Mouse (Mus musculus) T-helper 1 cell (primary cell): Measurements from ENCODE around the gene Srsf4.

ENCODE experiments used
- in situ Hi-C: fragments of 300-600 bp; cut with MboI, MseI; formaldehyde crosslinking; loops from one replicate; pipeline ENCODE4 v1.15.1; 2025; ENCODE audit warnings: high pct_unique_total_duplicates

Srsf4 gene

DNA sequence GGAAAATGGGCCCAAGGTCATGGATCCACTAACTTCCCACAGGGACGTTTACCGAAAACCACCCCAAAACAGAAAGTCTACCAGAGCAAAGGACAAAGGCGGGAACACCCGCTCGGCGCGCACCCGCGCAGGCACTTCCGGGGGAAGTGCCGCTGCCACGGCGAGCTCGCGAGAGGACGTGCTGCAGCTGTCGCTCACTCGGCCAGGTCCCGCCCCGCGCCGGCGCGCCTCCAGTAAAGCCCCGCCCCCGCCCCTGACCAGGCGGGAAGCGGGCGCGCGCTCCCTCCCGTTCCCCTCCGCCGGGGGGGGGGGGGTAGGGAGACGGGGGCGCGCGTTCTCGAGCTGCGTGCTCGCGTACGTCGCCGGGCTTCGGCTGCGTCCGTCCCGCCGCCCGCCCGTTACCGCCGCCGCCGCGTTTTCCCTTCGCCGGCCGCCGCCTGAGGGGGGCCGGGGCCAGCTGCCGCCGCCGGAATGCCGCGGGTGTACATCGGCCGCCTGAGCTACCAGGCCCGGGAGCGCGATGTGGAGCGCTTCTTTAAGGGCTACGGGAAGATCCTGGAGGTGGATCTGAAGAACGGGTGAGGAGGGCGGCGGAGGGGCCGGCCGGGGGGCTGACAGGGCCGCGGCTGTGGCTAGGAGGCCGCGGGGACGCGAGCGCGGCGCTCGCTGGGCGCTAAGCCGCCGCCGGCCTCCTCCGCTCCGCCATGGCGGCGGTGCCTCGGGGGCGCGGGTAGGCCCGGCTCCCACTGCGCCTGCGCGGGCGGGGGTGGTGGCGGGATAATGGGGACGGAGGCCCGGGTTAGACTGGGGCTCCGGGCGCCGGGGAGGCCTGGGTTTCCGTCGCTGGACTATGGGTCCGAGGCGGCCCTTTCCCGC lies at the start of gene Srsf4:
Gene Srsf4 (plus strand): TSS at position 325 of the 876 bp plus-strand sequence.
- in situ Hi-C loops = loop anchor here (25.0 kb wide), 1 partner anchor 1511 kb away; the partner anchor contains the start of genes Snrnp40 and Zcchc17

GRCm38 (mm10) chr4:131824939-131825338 lies 48.5 kb upstream of the Srsf4 start:
- in situ Hi-C loops = no loop called here

DNA sequence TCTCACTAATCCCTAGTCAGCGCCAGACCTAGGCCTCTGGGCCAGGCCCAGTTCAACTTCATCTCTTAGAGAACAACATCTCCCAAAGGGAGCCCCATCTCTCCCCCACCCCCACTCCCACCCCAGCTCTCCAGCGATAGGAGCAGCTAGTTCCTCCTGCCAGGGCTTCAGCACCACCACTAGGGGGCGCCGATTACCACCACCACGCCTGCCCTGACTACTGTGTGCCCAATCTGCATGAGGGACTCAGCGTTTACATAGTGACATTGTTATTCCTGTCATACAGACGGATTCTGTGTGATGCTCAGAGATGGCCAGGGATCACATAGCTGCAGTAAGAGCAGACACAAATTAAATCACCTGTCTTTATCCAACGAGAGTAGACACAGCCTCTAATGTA lies 47.6 kb upstream of the Srsf4 start:
- in situ Hi-C loops = no loop called here

GRCm38 (mm10) chr4:131826905-131827304 lies 46.5 kb upstream of the Srsf4 start:
- in situ Hi-C loops = no loop called here

DNA sequence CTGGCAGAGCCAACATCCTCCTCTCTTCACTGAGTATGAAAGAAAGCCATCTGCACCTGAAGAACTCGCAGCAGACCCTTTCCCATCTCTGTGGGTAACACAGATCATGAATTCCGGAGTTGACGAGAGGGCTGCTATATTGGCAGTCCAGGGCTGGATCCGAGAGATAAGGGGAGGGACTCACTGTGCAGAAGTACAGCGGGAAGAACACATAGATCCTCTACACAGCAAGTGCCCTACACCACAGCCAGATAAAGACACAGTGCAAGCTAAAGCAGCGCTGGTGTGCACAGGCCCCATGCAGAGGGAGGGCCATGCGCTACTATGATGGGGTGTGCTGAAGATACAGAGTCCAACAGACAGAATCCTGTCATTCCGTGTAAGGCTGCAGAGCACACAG lies 44.3 kb upstream of the Srsf4 start:
- in situ Hi-C loops = no loop called here

GRCm38 (mm10) chr4:131831546-131832045 lies 41.8 kb upstream of the Srsf4 start:
- in situ Hi-C loops = no loop called here

DNA sequence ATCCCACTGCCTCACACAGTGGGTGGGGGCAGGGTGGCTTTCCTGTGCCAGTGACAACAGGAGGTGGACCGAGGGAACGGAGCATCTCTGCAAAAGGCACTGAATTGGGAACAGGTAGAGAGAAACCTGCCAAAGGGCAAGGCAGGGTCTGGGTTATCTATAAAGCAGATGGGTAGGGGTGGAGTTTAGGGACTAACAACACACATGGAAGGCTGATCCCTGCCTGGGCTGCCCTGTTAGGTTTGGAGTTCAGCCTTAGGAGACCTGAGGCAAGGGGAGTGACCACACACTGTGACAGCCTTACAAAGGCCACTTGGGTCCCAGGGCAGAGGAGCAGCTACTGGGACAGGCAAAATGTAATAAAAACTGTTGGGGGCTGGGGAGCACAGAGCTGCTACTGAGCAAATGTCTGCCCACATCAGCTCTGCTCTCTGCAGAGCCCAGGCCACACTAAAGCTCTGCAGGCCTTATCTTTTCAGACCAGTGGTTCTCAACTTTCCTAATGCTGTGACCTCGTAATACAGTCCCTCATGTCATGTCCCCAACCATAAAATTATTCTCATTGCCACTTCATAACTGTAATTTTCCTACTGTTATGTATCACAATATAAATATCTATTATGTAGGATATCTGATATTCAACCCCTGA lies 40.5 kb upstream of the Srsf4 start:
- in situ Hi-C loops = no loop called here

DNA sequence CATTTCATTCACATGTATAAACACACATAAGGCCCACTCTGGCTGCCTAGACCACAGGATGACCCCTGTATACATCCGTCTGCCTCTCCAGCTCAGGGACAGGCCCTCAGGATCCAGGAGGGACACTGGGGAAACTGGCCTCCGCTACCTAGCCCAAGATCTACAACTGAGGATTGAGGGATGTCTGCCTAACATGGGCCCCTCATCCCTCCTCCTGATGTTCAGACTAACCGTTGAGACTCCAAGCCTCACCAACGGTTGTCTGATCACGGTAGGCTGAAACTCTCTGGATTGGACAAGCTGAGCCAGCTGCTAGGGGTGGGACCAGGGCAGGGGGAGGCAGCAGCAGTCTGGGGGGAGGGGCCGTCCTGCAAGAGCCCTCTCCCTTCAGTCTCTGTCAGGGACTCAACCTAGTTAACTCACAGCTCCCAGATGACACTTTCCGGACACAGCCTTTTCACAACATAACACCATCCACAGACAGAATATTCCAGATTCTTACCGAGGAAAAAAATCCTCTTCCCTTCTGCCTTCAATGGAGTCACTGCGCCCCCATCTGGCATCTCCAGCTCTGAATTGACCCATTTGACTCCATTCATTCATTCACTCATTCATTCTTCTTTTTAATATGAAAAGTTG lies 39.3 kb upstream of the Srsf4 start:
- in situ Hi-C loops = no loop called here

DNA sequence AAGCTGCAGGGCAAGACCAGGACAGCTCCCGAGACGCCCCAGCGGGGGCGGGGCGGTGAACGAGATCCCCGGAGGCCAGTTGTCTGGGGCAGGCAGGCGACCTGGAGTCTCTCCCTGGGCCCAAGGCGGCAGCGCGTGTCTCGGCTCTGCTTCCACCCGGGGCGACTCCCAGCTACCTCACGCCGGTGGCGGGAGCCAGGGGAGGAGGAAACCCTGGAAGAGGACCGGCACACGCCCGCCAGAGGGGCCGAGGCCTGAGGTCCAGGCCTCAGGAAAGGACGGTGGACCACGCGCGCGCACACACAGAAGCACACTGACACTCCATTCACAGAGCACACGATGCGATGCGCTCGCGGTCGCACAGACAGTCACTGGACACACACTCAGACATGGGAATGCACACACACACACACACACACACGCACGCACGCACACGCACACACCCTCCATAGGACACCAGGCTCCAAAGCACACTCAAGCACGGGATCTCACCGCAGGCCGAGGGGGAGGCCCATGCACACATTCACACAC lies 37.0 kb upstream of the Srsf4 start:
- in situ Hi-C loops = loop anchor here (5.0 kb wide), 2 partner anchors 109 to 874 kb away; no protein-coding TSS in a partner anchor

DNA sequence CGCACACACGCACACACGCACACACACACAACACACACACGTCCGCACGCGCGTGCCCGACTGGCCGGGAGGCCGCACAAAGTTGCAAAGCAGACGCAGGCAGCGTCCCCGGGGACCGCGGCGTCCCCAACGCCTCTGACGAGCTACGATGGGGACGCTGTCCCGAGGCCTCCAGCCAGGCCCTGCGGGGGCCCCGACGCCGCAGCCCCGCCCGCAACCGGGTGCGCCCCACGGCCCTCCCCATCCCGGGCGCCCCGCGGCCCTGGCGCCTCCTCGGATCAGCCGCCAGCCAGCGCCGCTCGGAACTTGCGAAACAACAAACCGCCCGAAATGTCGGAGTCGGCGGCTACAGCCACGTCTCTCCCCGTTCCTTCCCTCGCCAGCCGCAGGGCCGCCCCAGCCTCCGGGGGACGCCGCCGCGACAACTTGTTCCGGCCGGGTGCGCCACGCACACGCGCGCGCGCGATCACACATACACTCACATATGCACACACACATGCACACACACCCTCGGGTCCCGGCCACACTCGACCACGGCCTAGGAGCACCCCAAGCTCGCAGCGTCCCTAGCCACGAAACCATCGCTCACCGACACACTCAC lies 36.4 kb upstream of the Srsf4 start:
- in situ Hi-C loops = loop anchor here (5.0 kb wide), 2 partner anchors 110 to 875 kb away; no protein-coding TSS in a partner anchor

GRCm38 (mm10) chr4:131837872-131838524 lies 35.4 kb upstream of the Srsf4 start, which contains the start of gene Ptpru:
Ptpru (minus strand) TSS chr4:131838288.
- in situ Hi-C loops = loop anchor here (5.0 kb wide), 2 partner anchors 111 to 876 kb away; no protein-coding TSS in a partner anchor

DNA sequence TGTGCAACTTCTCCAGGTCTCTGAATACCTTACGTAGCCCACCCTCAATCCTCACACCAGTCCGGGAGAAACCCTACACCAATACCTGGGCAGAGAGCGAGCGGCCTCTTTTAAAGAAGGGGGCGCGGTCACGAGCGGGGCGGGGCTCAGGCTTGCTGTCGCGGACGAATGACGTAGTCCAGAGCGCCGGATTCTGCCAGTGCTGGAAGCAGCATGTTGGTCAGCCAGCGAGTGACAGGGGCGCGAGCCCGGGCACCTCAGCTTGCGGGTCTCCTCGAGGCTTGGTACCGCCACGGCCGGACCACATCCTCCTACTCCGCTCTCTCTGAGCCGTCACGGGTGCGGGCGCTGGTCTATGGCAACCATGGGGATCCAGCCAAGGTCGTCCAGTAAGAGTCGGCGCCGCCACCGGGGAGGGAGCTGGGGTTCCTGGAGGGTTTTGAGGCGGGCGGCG lies 30.1 kb upstream of the Srsf4 start, which contains the start of gene Mecr:
Gene Mecr (plus strand): TSS at position 181 of the 454 bp plus-strand sequence.
- in situ Hi-C loops = no loop called here

DNA sequence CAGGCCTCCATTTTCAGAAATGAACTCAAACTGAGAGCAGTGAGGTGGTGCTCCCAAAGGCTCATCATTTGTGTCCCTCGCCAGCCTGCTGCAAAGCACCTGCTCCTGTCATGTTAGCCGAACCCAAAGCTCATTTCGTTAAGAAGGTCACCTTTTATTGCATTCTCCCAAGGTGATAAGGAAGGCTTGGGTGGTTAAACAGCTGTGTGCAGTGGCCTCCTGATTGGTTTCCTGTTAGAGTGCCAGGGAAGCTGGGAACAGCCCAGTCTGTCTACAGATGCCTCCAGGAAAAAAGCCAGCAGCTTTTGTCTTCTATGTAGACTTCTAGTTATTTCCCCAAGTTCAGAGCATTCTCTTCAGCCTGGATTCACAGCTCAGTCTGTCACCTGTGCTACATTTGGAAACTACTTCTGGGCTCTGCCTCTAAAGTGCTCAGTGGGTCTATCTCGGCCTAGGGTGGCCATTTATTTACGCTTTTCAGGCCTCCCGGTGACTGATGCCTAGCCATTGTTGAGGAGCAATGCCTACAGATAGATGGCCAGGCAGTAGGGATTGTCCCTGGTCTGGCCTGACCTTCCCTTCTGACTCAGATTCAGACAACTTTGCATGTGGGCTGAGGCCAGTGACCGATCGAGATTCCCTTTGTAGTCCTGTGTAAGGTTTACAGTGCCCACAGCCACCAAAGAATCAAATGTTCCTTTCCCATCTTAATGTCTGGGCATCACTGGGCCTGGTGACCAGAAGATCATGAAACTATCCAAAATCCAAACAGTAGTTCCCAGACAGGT lies 27.2 kb upstream of the Srsf4 start:
- in situ Hi-C loops = no loop called here

GRCm38 (mm10) chr4:131848082-131848481 lies 25.3 kb upstream of the Srsf4 start:
- in situ Hi-C loops = no loop called here

GRCm38 (mm10) chr4:131849986-131850638 lies 23.3 kb upstream of the Srsf4 start:
- in situ Hi-C loops = loop anchor here (25.0 kb wide), 1 partner anchor 1488 kb away; the partner anchor contains the start of genes Snrnp40 and Zcchc17

DNA sequence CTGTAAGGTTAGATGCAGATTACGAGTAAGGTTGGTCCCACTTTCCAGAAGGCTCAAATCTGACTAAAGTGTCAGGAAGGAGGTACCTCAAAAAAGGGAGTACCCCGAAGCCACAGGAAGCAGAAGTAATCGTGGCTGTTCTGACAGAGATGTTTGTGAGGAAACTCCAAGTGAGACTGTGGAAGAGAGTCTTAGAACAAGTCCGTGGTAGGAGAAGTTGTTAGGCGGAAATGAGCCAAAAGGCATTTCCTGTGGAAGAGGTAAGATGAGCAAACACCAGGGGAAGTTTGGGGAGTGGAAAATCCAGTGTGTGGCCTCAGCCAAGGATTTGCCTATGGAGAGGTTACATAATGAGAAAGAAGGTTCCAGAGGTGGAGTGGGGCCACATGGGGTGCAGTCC lies 18.5 kb upstream of the Srsf4 start:
- in situ Hi-C loops = loop anchor here (25.0 kb wide), 1 partner anchor 1493 kb away; the partner anchor contains the start of genes Snrnp40 and Zcchc17

DNA sequence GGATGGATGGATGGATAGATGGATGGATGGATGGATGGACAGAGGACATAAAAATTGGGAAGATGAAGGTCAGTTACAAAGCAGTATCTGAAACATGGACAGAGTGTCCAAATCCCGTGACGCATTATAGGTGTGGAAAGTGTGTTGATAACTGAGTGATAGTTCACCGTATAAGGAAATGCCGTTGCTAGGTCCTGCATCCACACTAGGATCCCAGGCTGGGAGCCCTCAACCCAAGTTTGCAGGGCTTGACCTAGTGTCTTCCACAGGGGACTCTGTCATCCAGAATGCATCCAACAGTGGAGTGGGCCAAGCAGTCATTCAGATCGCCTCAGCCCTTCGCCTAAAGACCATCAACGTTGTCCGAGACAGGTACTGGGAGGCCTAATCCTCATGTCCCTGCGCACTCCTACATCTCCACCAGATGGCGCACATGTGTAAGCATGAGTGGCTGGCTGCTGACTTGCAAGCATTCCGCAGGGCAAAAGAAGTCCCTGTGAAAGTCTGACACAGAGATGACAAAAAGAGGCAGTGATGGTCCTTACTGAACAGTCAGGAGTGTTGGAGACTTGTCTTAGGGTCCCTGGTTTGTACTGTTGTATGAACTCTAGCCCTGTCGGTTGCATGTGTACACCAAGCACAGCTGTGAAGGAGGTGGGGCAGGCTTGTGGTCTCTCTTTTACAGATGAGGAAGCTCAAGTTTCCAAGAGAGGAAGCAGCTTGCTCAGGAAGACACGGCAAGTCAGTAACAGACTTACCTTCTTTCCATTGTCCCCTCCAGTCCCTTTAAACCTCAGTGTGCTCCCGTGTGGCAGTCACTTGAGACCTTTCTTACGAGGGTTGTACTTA lies 12.7 kb upstream of the Srsf4 start:
- in situ Hi-C loops = loop anchor here (25.0 kb wide), 1 partner anchor 1498 kb away; the partner anchor contains the start of genes Snrnp40 and Zcchc17

DNA sequence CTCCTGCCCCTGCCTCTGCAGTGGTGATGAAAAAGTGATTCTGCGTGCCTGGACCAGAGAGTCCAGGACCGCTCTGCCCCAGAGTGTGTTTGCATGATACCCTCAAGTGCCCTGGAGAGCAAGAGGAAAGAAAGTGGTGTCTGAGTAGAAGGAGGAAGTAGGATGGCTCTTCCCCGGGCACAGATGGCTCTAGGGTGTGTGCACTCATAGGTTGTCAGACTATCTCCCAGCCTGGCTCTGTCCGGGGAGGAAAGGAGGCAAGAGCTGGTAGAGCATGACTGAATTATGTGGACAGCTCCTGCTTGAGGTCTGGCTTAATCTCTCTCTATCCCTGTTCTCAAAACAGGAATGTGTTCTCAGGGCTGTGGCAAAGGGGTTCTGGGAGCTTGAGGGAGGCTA lies 12.1 kb upstream of the Srsf4 start:
- in situ Hi-C loops = loop anchor here (25.0 kb wide), 1 partner anchor 1499 kb away; the partner anchor contains the start of genes Snrnp40 and Zcchc17
